Mouse (Mus musculus) midbrain, postnatal 0 days (tissue): ENCODE results near the gene Zfp462. TPM values are rescaled to one million over a fixed set of nuclear protein-coding genes. Genes with fewer than 3 reads are reported as not detected.

Source experiments
- ATAC-seq: fragments of 200-750 bp; cut with Nextera tagmentation; 2 replicates; pipeline ENCODE4 v1.8.0; 2017; ENCODE audit warnings: moderate number of reproducible peaks, mild to moderate bottlenecking, moderate TSS enrichment, moderate library complexity; ENCODE audit not compliant: low FRiP score
- DNase-seq: peaks from one replicate; pipeline ENCODE4 v3.0.0-alpha.2; 2015; ENCODE audit warnings: low spot score
- H3K27ac ChIP-seq: fragments of 300-500 bp; sonication (generic); 2 replicates; pipeline ENCODE4 v1.5.1; 2014; ENCODE audit warnings: low read depth, mild to moderate bottlenecking, low read length, mixed read lengths
- H3K27me3 ChIP-seq: fragments of 300-500 bp; sonication (generic); 2 replicates; pipeline ENCODE4 v1.6.1; 2014; ENCODE audit warnings: low read length, control low read depth, mixed read lengths; ENCODE audit not compliant: insufficient read depth
- H3K36me3 ChIP-seq: fragments of 300-500 bp; sonication (generic); 2 replicates; pipeline ENCODE4 v1.6.1; 2014; ENCODE audit warnings: low read length, control low read depth, mixed read lengths; ENCODE audit not compliant: insufficient read depth
- H3K4me1 ChIP-seq: fragments of 300-500 bp; sonication (generic); 2 replicates; pipeline ENCODE4 v1.6.1; 2014; ENCODE audit warnings: mild to moderate bottlenecking, control low read depth, antibody characterized with exemption, low read length, mixed read lengths; ENCODE audit not compliant: insufficient read depth
- H3K4me2 ChIP-seq: fragments of 300-500 bp; sonication (generic); 2 replicates; pipeline ENCODE4 v1.6.1; 2014; ENCODE audit warnings: low read depth, mild to moderate bottlenecking, low read length, mixed read lengths; ENCODE audit not compliant: poor library complexity, severe bottlenecking
- H3K4me3 ChIP-seq: fragments of 300-500 bp; sonication (generic); 2 replicates; pipeline ENCODE4 v1.5.1; 2014; ENCODE audit warnings: low read depth, mild to moderate bottlenecking, low read length, moderate library complexity
- H3K9ac ChIP-seq: fragments of 300-500 bp; sonication (generic); replicated peaks from 2 replicates; pipeline ENCODE4 v1.6.1; 2014; ENCODE audit warnings: mild to moderate bottlenecking, low read length, moderate library complexity, mixed read lengths; ENCODE audit not compliant: poor library complexity, severe bottlenecking
- H3K9me3 ChIP-seq: fragments of 300-500 bp; sonication (generic); 2 replicates; pipeline ENCODE4 v1.6.1; 2016; ENCODE audit warnings: low read length, control low read depth
- CTCF ChIP-seq: IDR thresholded peaks from 2 replicates; pipeline ENCODE4 v1.5.1; 2016; ENCODE audit warnings: antibody characterized with exemption, mild to moderate bottlenecking
- WGBS: fragments of 180-500 bp; shearing (Covaris S2); extraction: QIAGEN DNeasy Blood & Tissue Kit; methylation state at CpG from one replicate; pipeline ENCODE4 v1.1.7; 2014; 5-methylcytosine and 5-hydroxymethylcytosine counted together
- polyA plus RNA-seq: library from polyadenylated mRNA; unstranded; fragments of >200 nt; fragmentation: Nextera tagmentation; extraction: Ambion mirVana; gene quantifications from 2 replicates; pipeline ENCODE4 v1.2.1, GENCODE M21; 2015
- total RNA-seq: library from RNA; depleted of rRNA; stranded (reverse); fragments of >200 nt; gene quantifications from 2 replicates; pipeline ENCODE4 v1.2.3, GENCODE M21; 2014

The Zfp462 gene
- total and polyA plus RNA-seq, 2 experiments from 2014 or later, result 9.1 to 51.5 TPM

- no peak for TF ChIP-seq CTCF
- Histone ChIP-seq H3K4me1 (no peaks in the 10 kb centered on the region), H3K27me3 (no peaks in the 10 kb centered on the region), H3K4me2 (no peak overlapping the region), H3K9ac (no peak overlapping the region), H3K36me3 (peaks cover 29% of the 10 kb centered on the region), H3K9me3 (no peaks in the 10 kb centered on the region), H3K27ac (peak overlapping the region; percentile 7; the same call in 1 of the 2 replicates), H3K4me3 (no peak overlapping the region)
- ATAC-seq, result no peak; the same call in 1 of the 2 replicates
- WGBS, result 46% methylated on average over 16 of the region's 16 CpGs
- peak; percentile 52 for DNase-seq
Measured at GRCm38 (mm10) chr4:55049938-55050610, 105.2 kb downstream of the Zfp462 start.

DNA sequence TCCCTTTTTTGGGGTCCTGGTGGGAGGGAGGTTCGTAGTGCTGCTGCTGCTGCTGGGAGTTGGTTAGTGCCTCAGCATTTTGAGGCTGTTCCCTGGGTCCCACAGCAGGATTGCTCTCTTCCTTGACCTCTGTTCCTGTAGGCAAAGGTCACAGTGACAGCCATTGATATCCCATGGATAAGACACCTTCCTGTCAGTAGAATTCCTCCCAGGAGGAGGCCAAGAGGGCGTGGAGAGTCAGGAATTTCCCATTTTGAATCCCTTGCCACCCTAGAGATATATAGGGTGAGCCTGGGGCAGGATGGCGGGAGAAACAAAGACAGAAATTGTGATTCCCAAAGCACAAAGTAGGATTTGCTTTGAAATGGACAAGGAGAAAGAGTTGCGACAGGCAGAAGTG, 106.5 kb downstream of the Zfp462 start:
- no peak for DNase-seq
- Histone ChIP-seq H3K27me3 (no peaks in the 10 kb centered on the region), H3K9ac (no peak overlapping the region), H3K4me2 (no peak overlapping the region), H3K27ac (no peak overlapping the region), H3K9me3 (no peaks in the 10 kb centered on the region), H3K4me1 (no peaks in the 10 kb centered on the region), H3K4me3 (no peak overlapping the region), H3K36me3 (peaks cover 32% of the 10 kb centered on the region)
- ATAC-seq, result no peak
- TF ChIP-seq CTCF, result no peak
- WGBS, result 89% methylated on average over 4 of the region's 4 CpGs

DNA sequence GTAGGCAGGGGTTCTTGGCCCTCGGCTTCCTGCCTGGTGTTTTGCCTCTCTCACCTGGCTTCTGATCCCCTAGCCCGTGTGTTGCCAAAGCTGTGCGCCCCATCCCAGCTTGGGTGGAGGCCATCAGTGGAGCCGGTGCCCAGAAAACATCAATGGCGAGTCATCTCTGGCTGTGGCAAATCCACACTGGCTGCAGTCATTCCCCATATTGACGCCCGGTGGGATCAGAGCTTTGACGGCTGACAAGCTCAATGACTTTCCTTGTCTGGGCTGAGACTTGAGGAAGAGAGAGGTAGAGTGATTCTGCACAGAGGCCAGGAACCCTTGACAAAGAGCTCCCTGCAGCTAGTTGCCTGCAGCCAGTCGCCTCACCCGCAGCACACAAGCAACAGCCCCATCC, 107.8 kb downstream of the Zfp462 start:
- 0 out of 2 replicates have a peak, but pooled peaks have one; percentile 31 for ATAC-seq
- Histone ChIP-seq H3K36me3 (peaks cover 38% of the 10 kb centered on the region), H3K4me2 (no peak overlapping the region)

GRCm38 (mm10) chr4:55057666-55058455, 113.0 kb downstream of the Zfp462 start:
- H3K36me3 ChIP-seq, result peaks cover 22% of the 10 kb centered on the region
- no peaks in the 10 kb centered on the region for H3K9me3 ChIP-seq
- H3K27me3 ChIP-seq, result no peaks in the 10 kb centered on the region
- no peaks in the 10 kb centered on the region for H3K4me1 ChIP-seq
- no peak overlapping the region for H3K4me2 ChIP-seq
- WGBS, result 75% methylated on average over 10 of the region's 10 CpGs
- TF ChIP-seq CTCF, result 0 out of 2 replicates have a peak, but pooled peaks have one; percentile 3
- DNase-seq (no peak), ATAC-seq (no peak)
- H3K4me3 ChIP-seq, result no peak overlapping the region
- H3K27ac ChIP-seq, result no peak overlapping the region
- no peak overlapping the region for H3K9ac ChIP-seq

More for the DNA sequence above, 107.8 kb downstream of the Zfp462 start:
- WGBS, result 77% methylated on average over 10 of the region's 10 CpGs
- no peaks in the 10 kb centered on the region for H3K27me3 ChIP-seq
- H3K27ac ChIP-seq, result no peak overlapping the region
- DNase-seq, result peak; percentile 51
- H3K9ac ChIP-seq, result no peak overlapping the region
- no peaks in the 10 kb centered on the region for H3K4me1 ChIP-seq
- no peak for TF ChIP-seq CTCF
- no peak overlapping the region for H3K4me3 ChIP-seq
- H3K9me3 ChIP-seq, result no peaks in the 10 kb centered on the region

DNA sequence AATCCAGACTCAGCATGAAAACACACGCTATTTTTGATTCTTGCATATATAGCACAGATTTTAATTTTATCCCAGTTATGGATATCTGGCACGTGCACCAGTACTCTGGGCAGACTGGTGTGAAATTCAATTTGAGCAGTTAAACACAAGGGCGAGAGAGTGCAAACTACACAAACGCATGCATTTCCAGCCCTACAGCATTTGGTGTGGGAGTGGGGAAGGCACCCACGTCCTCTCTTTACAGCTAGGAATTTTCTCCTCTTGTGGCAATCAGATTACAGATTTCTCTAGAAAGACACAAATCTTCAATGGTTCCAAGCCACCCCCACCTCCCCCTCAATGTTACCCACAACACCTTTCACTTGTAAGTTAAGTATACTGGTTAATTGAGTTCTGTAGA, 114.1 kb downstream of the Zfp462 start:
- H3K4me3 ChIP-seq, result no peak overlapping the region
- peaks cover 18% of the 10 kb centered on the region; the same call in 1 of the 2 replicates for H3K36me3 ChIP-seq
- WGBS, result 78% methylated on average over 5 of the region's 5 CpGs
- no peak overlapping the region for H3K9ac ChIP-seq
- TF ChIP-seq CTCF, result no peak
- H3K4me2 ChIP-seq, result no peak overlapping the region
- H3K4me1 ChIP-seq, result no peaks in the 10 kb centered on the region
- H3K27me3 ChIP-seq, result no peaks in the 10 kb centered on the region
- no peaks in the 10 kb centered on the region for H3K9me3 ChIP-seq
- H3K27ac ChIP-seq, result no peak overlapping the region
- ATAC-seq (no peak), DNase-seq (no peak)
